Mouse (Mus musculus) intestine, postnatal 0 days (tissue): ENCODE data around the gene Mrtfb. TPM values are rescaled to one million over a fixed set of nuclear protein-coding genes. Genes with fewer than 3 reads are reported as not detected.
A peak's percentile ranks its signal among the peaks of the same experiment; 100 is the strongest.

ENCODE experiments used
- ATAC-seq: fragments of 200-750 bp; cut with Nextera tagmentation; 2 replicates; pipeline ENCODE4 v1.8.0; 2017; ENCODE audit warnings: mild to moderate bottlenecking, moderate TSS enrichment, moderate library complexity
- H3K27ac ChIP-seq: fragments of 300-500 bp; sonication (generic); 2 replicates; pipeline ENCODE4 v1.5.1; 2014; ENCODE audit warnings: mild to moderate bottlenecking, low read depth, low read length, moderate library complexity
- H3K27me3 ChIP-seq: fragments of 300-500 bp; sonication (generic); replicated peaks from 2 replicates; pipeline ENCODE4 v1.6.1; 2014; ENCODE audit warnings: low read length, mixed read lengths; ENCODE audit not compliant: control insufficient read depth, insufficient read depth
- H3K36me3 ChIP-seq: fragments of 300-500 bp; sonication (generic); 2 replicates; pipeline ENCODE4 v1.6.1; 2014; ENCODE audit warnings: mild to moderate bottlenecking, moderate library complexity; ENCODE audit not compliant: control insufficient read depth, insufficient read depth
- H3K4me1 ChIP-seq: fragments of 300-500 bp; sonication (generic); replicated peaks from 2 replicates; pipeline ENCODE4 v1.6.1; 2014; ENCODE audit warnings: antibody characterized with exemption, low read length, mixed read lengths; ENCODE audit not compliant: control insufficient read depth, insufficient read depth
- H3K4me2 ChIP-seq: fragments of 300-500 bp; sonication (generic); replicated peaks from 2 replicates; pipeline ENCODE4 v1.6.1; 2014; ENCODE audit warnings: low read depth, mild to moderate bottlenecking, moderate library complexity
- H3K4me3 ChIP-seq: fragments of 300-500 bp; sonication (generic); 2 replicates; pipeline ENCODE4 v1.5.1; 2014; ENCODE audit warnings: low read depth, low read length
- H3K9ac ChIP-seq: fragments of 300-500 bp; sonication (generic); 2 replicates; pipeline ENCODE4 v1.6.1; 2014; ENCODE audit warnings: mild to moderate bottlenecking, low read depth, low read length
- H3K9me3 ChIP-seq: fragments of 300-500 bp; sonication (generic); 2 replicates; pipeline ENCODE4 v1.6.1; 2016; ENCODE audit warnings: mixed run types; ENCODE audit not compliant: control insufficient read depth
- CTCF ChIP-seq: sonication (generic); IDR thresholded peaks from 2 replicates; pipeline ENCODE4 v1.5.1; 2016; ENCODE audit warnings: low read depth, mild to moderate bottlenecking, control low read depth, antibody characterized with exemption, moderate library complexity
- WGBS: fragments of 180-500 bp; shearing (Covaris S2); extraction: QIAGEN DNeasy Blood & Tissue Kit; methylation state at CpG from one replicate; pipeline ENCODE4 v1.1.7; 2014; 5-methylcytosine and 5-hydroxymethylcytosine counted together
- polyA plus RNA-seq: library from polyadenylated mRNA; unstranded; fragments of >200 nt; fragmentation: Nextera tagmentation; extraction: Ambion mirVana; gene quantifications from 2 replicates; pipeline ENCODE4 v1.2.1, GENCODE M21; 2015

Mrtfb gene
- polyA plus RNA-seq, 1 experiment from 2014 or later: 14.2 TPM

- Histone ChIP-seq H3K27me3 (no peaks in the 10 kb centered on the region), H3K4me1 (peaks cover 4% of the 10 kb centered on the region; the same call in 1 of the 2 replicates), H3K9ac (no peak overlapping the region), H3K4me2 (no peak overlapping the region), H3K27ac (no peak overlapping the region), H3K36me3 (no peaks in the 10 kb centered on the region), H3K9me3 (no peaks in the 10 kb centered on the region), H3K4me3 (no peak overlapping the region)
- no peak for TF ChIP-seq CTCF
- ATAC-seq: no peak
Measured at GRCm38 (mm10) chr16:13360208-13360607, 103.9 kb downstream of the Mrtfb start.

- no peak for ATAC-seq
- Histone ChIP-seq H3K4me1 (peaks cover 4% of the 10 kb centered on the region; the same call in 1 of the 2 replicates), H3K27ac (no peak overlapping the region), H3K9me3 (no peaks in the 10 kb centered on the region), H3K9ac (no peak overlapping the region), H3K36me3 (no peaks in the 10 kb centered on the region), H3K27me3 (no peaks in the 10 kb centered on the region), H3K4me3 (no peak overlapping the region), H3K4me2 (no peak overlapping the region)
- 85% methylated on average over 5 of the region's 5 CpGs for WGBS
- TF ChIP-seq CTCF: no peak
Measured at GRCm38 (mm10) chr16:13360835-13361234, 104.6 kb downstream of the Mrtfb start.

- 87% methylated on average over 5 of the region's 5 CpGs for WGBS
- Histone ChIP-seq H3K36me3 (no peaks in the 10 kb centered on the region), H3K4me3 (no peak overlapping the region), H3K27me3 (no peaks in the 10 kb centered on the region), H3K27ac (no peak overlapping the region), H3K4me1 (peaks cover 4% of the 10 kb centered on the region; the same call in 1 of the 2 replicates), H3K9ac (no peak overlapping the region), H3K4me2 (no peak overlapping the region), H3K9me3 (no peaks in the 10 kb centered on the region)
- no peak for TF ChIP-seq CTCF
- ATAC-seq: no peak
Measured at GRCm38 (mm10) chr16:13363141-13363540, 106.9 kb downstream of the Mrtfb start.

- 72% methylated on average over 3 of the region's 3 CpGs for WGBS
- no peak overlapping the region for H3K9ac ChIP-seq
- ATAC-seq: no peak
- H3K27me3 ChIP-seq: no peaks in the 10 kb centered on the region
- no peak overlapping the region for H3K4me2 ChIP-seq
- TF ChIP-seq CTCF: no peak
- H3K9me3 ChIP-seq: no peaks in the 10 kb centered on the region
- H3K27ac ChIP-seq: no peak overlapping the region
- no peaks in the 10 kb centered on the region for H3K4me1 ChIP-seq
- no peaks in the 10 kb centered on the region for H3K36me3 ChIP-seq
- no peak overlapping the region for H3K4me3 ChIP-seq
Measured at GRCm38 (mm10) chr16:13364145-13364544, 107.9 kb downstream of the Mrtfb start.

GRCm38 (mm10) chr16:13366256-13366655, 110.0 kb downstream of the Mrtfb start:
- 44% methylated on average over 1 of the region's 1 CpGs for WGBS

GRCm38 (mm10) chr16:13366802-13367465, 110.7 kb downstream of the Mrtfb start:
- 0 out of 2 replicates have a peak, but pooled peaks have one; percentile 21 for ATAC-seq
- H3K9ac ChIP-seq: no peak overlapping the region
- WGBS: 28% methylated on average over 4 of the region's 4 CpGs

More at GRCm38 (mm10) chr16:13366256-13366655, 110.0 kb downstream of the Mrtfb start:
- no peak overlapping the region for H3K4me3 ChIP-seq
- ATAC-seq: no peak
- TF ChIP-seq CTCF: no peak
- no peak overlapping the region for H3K4me2 ChIP-seq
- no peaks in the 10 kb centered on the region; the same call in 1 of the 2 replicates for H3K36me3 ChIP-seq
- H3K9ac ChIP-seq: no peak overlapping the region
- no peaks in the 10 kb centered on the region for H3K9me3 ChIP-seq
- H3K27me3 ChIP-seq: no peaks in the 10 kb centered on the region
- H3K27ac ChIP-seq: no peak overlapping the region
- H3K4me1 ChIP-seq: no peaks in the 10 kb centered on the region

More at GRCm38 (mm10) chr16:13366802-13367465, 110.7 kb downstream of the Mrtfb start:
- Histone ChIP-seq H3K4me2 (no peak overlapping the region), H3K9me3 (no peaks in the 10 kb centered on the region), H3K27me3 (no peaks in the 10 kb centered on the region), H3K4me3 (no peak overlapping the region), H3K27ac (no peak overlapping the region), H3K36me3 (no peaks in the 10 kb centered on the region; the same call in 1 of the 2 replicates), H3K4me1 (no peaks in the 10 kb centered on the region)
- 0 out of 2 replicates have a peak, but pooled peaks have one; percentile 2 for TF ChIP-seq CTCF
